Mouse (Mus musculus) adrenal gland, adult 8-10 months (tissue): ENCODE measurements around the gene Olfr1392. TPM values are rescaled to one million over a fixed set of nuclear protein-coding genes. Genes with fewer than 3 reads are reported as not detected.
"Not testable (repeated sequence)": the region's sequence is repeated elsewhere in the genome, so short reads cannot be mapped to it uniquely, and the experiment has no call there.

Source experiments
- DNase-seq: peaks from one replicate; pipeline ENCODE4 v3.0.0; 2022
- total RNA-seq, 4 experiments: library from RNA; stranded (reverse); gene quantifications; 2 replicates each; pipeline ENCODE4 v1.2.4; 2022

Olfr1392 gene
- total RNA-seq, 4 experiments from 2014 or later, result not detected

GRCm38 (mm10) chr11:49252048-49252447, 33.0 kb upstream of the Olfr1392 start:
- DNase-seq, result no peak

DNA sequence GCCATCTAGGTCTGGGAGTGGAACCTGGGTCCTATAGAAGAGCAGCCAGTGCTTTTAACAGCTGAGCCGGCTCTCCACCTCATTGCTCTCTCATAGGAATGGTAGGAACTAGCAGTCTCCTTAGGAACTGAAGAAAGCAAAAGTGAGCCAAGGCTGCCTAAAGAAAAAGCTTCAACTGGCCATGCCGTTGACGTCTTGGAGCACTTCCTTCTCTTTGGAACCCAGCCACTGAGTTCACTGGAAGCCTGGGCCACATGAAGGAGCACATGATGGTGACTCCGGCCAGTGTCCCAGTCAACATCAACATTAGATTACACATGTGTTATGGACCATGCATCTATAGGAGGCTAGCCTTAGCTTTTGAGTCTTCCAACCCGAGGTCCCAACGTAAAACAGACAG, 32.0 kb upstream of the Olfr1392 start:
- no peak for DNase-seq

DNA sequence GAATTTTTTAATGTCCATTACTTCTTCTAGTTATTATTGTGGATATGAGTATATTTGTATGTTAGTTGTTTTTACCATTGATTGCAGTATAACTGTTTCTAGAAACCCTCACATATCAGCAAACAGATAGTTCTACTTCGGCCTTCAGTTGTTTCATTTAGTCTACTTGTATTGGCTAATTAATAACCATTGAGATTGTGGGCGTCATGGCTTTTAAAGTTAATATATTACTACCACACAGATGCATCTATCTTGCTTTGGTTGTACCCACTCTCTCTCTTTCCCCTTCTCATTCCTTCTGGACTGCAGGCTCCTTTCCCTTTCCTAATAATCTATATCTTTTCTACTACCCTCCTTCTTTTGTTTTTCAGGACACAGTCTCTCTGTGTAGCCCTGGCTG, 25.8 kb upstream of the Olfr1392 start:
- DNase-seq, result no peak

GRCm38 (mm10) chr11:49259829-49260228, 25.3 kb upstream of the Olfr1392 start:
- DNase-seq, result no peak

DNA sequence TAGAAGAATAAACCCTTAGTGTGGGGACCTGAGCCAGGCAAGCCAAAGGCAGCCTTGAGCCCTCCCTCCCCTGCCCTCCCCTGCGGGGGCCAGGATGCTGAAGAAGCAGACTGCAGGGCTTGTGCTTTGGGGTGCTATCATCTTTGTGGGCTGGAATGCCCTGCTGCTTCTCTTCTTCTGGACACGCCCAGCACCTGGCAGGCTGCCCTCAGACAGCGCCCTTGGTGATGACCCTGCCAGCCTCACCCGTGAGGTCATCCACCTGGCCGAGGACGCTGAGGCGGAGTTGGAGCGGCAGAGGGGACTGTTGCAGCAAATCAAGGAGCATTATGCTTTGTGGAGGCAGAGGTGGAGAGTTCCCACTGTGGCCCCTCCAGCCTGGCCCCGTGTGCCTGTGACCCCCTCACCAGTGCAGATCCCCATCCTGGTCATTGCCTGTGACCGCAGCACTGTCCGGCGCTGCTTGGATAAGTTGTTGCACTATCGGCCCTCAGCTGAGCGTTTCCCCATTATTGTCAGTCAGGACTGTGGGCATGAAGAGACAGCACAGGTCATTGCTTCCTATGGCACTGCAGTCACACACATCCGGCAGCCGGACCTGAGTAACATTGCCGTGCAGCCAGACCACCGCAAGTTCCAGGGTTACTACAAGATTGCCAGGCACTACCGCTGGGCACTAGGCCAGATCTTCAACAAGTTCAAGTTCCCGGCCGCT, 24.3 kb upstream of the Olfr1392 start:
- DNase-seq, result peak; percentile 88

GRCm38 (mm10) chr11:49261313-49261855, 23.7 kb upstream of the Olfr1392 start:
- no peak for DNase-seq

DNA sequence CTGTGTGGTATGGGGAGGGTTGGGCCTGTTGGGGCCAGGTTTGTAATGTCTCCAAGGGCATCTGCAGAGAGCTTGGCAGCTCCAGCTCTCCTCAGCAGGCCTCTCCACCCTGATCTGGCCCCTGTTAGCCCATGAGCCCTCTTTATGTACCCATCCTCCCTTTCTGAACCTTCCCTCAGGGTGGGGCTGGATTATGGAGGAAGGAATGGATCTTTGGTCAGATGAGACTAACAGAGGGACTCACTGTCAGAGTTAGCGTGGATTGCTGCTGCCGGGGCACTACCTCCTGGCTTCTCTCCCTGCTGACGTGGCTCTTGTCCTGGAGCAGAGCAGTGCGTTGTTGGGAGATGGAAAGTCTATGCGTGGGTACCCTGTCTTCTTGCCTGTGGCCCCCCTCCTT, 22.8 kb upstream of the Olfr1392 start:
- DNase-seq, result no peak

DNA sequence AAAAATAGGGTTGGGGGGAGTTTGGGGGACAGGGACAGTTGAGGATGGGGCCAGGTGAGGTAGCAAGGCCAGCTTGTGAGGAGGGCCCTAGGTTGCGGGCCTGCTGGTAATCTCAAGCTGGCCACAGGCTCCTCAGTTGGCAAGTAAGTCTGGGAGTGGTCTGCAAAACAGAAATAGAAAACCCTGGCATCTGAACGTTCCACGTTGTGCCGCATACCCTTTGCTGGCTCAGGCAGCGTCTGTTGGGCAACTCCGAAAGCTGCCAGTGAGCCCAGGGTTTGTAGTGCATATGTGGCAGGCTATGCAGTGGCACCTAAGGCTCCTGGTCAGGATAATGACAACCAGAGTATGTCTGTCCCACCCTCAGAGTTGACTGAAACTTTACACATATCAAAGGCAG, 21.9 kb upstream of the Olfr1392 start:
- DNase-seq, result no peak

DNA sequence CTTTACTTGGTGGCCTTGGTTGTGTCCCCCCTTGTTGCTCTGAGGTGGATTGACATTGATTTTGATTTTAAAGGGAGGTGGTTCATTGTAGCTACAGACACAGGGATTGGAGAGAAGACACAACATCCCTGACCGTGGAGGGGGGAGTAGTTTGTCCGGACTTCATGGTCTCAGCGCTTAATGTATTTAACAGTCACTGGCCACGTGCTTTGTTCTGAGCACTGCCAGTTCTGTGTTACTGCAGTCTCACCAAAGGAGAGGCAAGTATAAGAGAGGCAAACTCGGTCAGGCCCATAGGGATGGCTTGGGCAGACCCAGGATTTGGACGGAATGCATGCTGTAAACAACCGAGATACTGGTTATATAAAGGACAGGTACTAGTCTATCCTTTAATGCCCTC, 21.0 kb upstream of the Olfr1392 start:
- no peak for DNase-seq

GRCm38 (mm10) chr11:49264622-49265021, 20.5 kb upstream of the Olfr1392 start:
- no peak for DNase-seq

GRCm38 (mm10) chr11:49265101-49265500, 20.0 kb upstream of the Olfr1392 start:
- no peak for DNase-seq

DNA sequence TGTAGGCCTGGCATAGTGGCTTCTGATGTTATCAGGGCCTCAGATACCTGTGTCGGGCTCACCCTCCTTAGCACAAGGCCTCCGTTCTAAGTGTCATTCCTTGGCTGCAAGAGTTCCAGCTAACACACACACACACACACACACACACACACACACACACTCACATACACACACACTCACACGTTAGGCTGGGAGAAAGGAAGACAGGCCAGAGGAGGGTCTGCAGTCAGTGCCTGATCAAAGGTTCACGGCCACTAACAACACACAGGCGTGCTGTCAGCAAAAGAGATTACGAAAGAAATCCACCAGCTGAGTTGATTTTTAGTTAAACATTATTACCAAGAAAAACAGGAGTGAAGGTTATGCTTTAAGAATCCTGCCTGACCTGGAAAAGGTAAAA, 18.4 kb upstream of the Olfr1392 start:
- DNase-seq, result no peak

DNA sequence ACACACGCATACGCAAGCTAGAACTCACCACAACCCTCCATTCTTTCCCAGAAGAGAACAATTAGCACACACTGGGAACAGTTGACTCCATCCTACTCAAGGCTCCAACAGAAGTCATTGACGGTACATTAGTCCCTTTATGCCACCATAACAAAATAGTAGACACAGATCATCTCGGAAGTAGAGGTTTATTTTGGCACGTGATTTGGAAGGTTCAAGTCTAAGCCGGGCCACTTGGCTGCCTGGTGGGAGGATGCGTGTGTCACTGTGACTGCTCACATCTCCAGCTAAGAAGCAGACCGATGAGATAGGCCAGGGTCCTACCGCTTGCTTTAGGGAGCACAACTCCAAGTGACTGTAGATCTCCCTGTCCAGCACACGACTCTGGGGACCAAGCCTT, 17.8 kb upstream of the Olfr1392 start:
- DNase-seq, result no peak

DNA sequence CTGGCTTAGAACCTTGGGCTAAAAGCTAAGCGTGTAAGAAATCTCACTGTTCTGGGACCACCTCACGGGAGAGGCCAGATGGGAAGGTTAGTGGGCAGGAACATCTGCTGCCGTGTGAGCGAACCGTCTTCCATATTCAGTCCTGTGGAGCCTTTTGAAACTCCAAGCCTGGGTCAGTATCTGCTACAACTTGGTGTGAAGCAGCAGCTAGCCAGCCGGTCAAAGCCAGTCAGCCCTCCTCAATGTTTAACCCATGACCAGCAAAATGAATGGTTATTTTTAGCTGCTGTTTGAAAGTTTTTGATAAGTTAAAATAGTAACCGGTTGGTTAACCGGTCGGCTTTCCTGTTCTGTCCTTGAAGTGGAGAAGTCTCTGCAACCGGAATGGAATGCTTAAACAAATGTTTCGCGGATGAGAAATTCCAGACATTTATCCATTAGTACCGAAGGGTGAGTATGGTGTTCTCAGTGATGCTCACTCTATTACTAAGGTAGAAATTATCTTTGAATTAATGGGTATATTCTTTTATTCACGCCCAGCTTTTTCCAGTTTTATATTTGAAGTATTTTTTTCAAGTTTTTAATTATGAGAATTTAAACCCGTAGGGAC, 17.0 kb upstream of the Olfr1392 start:
- no peak for DNase-seq

DNA sequence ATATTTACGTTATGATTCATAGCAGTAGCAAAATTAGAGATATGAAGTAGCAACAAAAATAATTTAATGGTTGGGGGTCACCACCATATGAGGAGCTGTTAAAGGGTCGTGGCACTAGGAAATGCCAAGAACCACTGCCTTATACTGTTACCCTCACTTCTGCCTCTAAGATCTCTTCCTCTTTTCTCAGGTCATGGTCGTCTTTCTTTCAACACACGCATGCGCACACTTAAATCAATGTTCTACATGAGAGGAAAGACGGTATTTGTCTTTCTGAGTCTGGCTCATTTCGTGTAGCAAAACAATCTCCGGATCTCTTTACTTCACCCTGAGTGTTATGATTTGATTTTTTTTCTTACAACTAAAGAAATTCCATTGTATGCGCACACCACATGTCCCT, 15.3 kb upstream of the Olfr1392 start:
- DNase-seq, result no peak

GRCm38 (mm10) chr11:49270368-49270767, 14.7 kb upstream of the Olfr1392 start:
- DNase-seq, result no peak

- DNase-seq, result no peak
Measured at GRCm38 (mm10) chr11:49271334-49271733, 13.7 kb upstream of the Olfr1392 start.

GRCm38 (mm10) chr11:49273834-49274519, 11.1 kb upstream of the Olfr1392 start:
- no peak for DNase-seq

- no peak for DNase-seq
Measured at GRCm38 (mm10) chr11:49278222-49278621, 6.9 kb upstream of the Olfr1392 start, which contains the start of gene Olfr1393. Gene Olfr1393 (plus strand): TSS chr11:49278304.

DNA sequence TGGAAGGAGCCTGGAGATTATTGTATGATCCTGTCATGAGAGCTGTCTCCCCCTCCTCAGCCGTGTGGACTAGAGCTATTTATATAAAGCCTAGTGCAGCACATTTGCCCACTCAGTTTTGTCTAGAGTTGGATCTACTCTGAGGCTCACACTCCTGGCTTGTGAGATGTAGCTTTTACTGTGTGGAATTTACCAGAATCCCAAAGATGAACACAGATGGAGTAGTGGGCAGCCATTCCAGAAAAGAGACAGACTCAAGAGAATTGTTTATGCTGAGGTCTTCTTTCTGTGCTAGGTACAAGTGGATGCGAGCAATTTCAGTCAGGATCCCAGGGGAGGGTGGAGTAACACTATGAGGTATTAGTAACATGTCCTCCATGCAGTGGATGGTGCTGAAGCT, 2.2 kb downstream of the Olfr1392 start:
- no peak for DNase-seq

DNA sequence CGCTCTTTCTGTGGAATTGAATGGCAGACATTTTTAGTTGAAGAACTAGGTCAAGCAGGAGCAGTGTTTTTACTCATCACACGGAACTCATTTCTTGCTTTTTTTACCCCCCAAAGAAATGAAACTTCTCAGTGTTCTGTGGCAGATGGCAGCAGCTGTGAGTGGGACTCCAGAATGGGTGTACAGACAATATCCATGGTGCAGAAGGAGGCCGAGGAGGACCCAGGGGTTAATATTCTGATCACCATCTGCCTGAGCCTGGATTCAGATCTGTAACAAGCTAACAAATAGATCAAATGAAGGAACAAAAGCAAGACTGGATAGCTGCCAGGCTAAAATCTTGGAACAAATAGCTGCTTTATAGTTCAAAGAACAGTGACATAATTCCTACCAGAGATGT, 7.7 kb downstream of the Olfr1392 start:
- DNase-seq, result no peak

GRCm38 (mm10) chr11:49304441-49304840, 19.4 kb downstream of the Olfr1392 start, which contains the start of gene Olfr10:
Gene Olfr10 (plus strand): TSS chr11:49304741.
- DNase-seq, result no peak

DNA sequence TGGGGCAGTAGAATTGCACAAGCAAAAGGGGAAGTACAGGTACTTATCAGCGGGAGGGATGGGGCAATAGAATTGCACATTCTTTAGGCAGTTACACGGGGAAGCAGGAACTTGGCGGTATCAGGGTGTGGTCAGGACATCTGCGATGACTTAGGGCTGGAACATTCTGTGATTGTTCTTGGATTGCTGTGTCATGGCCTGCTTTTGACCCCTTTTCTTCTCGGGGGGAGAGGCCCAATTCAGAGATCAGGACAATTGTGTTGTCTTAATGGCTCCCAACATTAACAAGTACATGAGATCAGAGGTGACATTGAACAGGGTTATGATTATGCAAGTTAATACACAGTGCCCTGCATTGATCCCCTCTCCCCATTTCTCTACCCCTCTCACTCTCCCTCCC, 23.5 kb downstream of the Olfr1392 start:
- not testable (repeated sequence) for DNase-seq
